18 mouse cellular contexts compared by ENCODE assay signal in genomic region chr17:84497559-84497958, GRCm38 (mm10).
"Had no signal": no experiment of that assay in that cellular context is flagged by ENCODE, and none has a peak within 500 bp of the region (broad histone marks: within the 10 kb centered on the region; RNA-seq: fewer than 3 reads in every experiment).

No protein-coding gene starts in this region.

- H3K27me3 ChIP-seq: midbrain, embryonic 12.5 days; neural tube, embryonic 13.5 days; neural tube, embryonic 15.5 days had no signal

- H3K9ac ChIP-seq: lung, embryonic 14.5 days; midbrain, embryonic 12.5 days; neural tube, embryonic 13.5 days; neural tube, embryonic 15.5 days had no signal

- ATAC-seq: midbrain, embryonic 16.5 days had no signal

- H3K4me3 ChIP-seq: midbrain, embryonic 10.5 days; midbrain, embryonic 12.5 days; myocyte; neural tube, embryonic 13.5 days; neural tube, embryonic 15.5 days had no signal

- H3K4me2 ChIP-seq: lung, embryonic 14.5 days; midbrain, embryonic 12.5 days; neural tube, embryonic 13.5 days; neural tube, embryonic 15.5 days had no signal

- H3K36me3 ChIP-seq: midbrain, embryonic 10.5 days; midbrain, embryonic 12.5 days; neural tube, embryonic 13.5 days; neural tube, embryonic 15.5 days had no signal

- H3K9me3 ChIP-seq: midbrain, embryonic 10.5 days; midbrain, embryonic 12.5 days; neural tube, embryonic 13.5 days; neural tube, embryonic 15.5 days had no signal

- DNase-seq: lung, adult 18-20 months; lung, embryonic 14.5 days; lung, postnatal 10 days; lung, postnatal 4 days; midbrain, embryonic 14.5 days; right cerebral cortex, adult 18-20 months; right cerebral cortex, postnatal 25 days; right cerebral cortex, postnatal 4 days; spleen, adult 18-20 months; thymus, adult 18-20 months; thymus, postnatal 14 days; thymus, postnatal 36 days had no signal

- H3K4me1 ChIP-seq: midbrain, embryonic 12.5 days; neural tube, embryonic 13.5 days; neural tube, embryonic 15.5 days had no signal

- H3K27ac ChIP-seq: midbrain, embryonic 10.5 days; midbrain, embryonic 12.5 days; neural tube, embryonic 13.5 days; neural tube, embryonic 15.5 days had no signal
